Mouse (Mus musculus) neural tube, embryonic 15.5 days (tissue): ENCODE measurements around the gene Ap5b1. TPM values are rescaled to one million over a fixed set of nuclear protein-coding genes. Genes with fewer than 3 reads are reported as not detected.

Experiments used
- ATAC-seq: fragments of 200-750 bp; cut with Nextera tagmentation; 2 replicates; pipeline ENCODE4 v1.8.0; 2017; ENCODE audit warnings: mild to moderate bottlenecking, moderate TSS enrichment, moderate library complexity; ENCODE audit not compliant: low FRiP score
- H3K27ac ChIP-seq: fragments of 300-500 bp; sonication (generic); replicated peaks from 2 replicates; pipeline ENCODE4 v1.5.1; 2015; ENCODE audit warnings: mild to moderate bottlenecking, inconsistent platforms
- H3K27me3 ChIP-seq: fragments of 300-500 bp; sonication (generic); replicated peaks from 2 replicates; pipeline ENCODE4 v1.6.1; 2015; ENCODE audit warnings: inconsistent platforms
- H3K36me3 ChIP-seq: fragments of 300-500 bp; sonication (generic); 2 replicates; pipeline ENCODE4 v1.6.1; 2015; ENCODE audit warnings: inconsistent platforms
- H3K4me1 ChIP-seq: fragments of 300-500 bp; sonication (generic); 2 replicates; pipeline ENCODE4 v1.6.1; 2015; ENCODE audit warnings: inconsistent platforms
- H3K4me2 ChIP-seq: fragments of 300-500 bp; sonication (generic); 2 replicates; pipeline ENCODE4 v1.6.1; 2015; ENCODE audit warnings: inconsistent platforms, mild to moderate bottlenecking, moderate library complexity
- H3K4me3 ChIP-seq: fragments of 300-500 bp; sonication (generic); replicated peaks from 2 replicates; pipeline ENCODE4 v1.5.1; 2015; ENCODE audit warnings: mild to moderate bottlenecking, inconsistent platforms
- H3K9ac ChIP-seq: fragments of 300-500 bp; sonication (generic); replicated peaks from 2 replicates; pipeline ENCODE4 v1.6.1; 2015; ENCODE audit warnings: mild to moderate bottlenecking, inconsistent platforms
- H3K9me3 ChIP-seq: fragments of 300-500 bp; sonication (generic); replicated peaks from 2 replicates; pipeline ENCODE4 v1.6.1; 2016; ENCODE audit warnings: inconsistent platforms
- WGBS: fragments of 180-500 bp; shearing (Covaris S2); methylation state at CpG from one replicate; pipeline ENCODE4 v1.1.7; 2015; ENCODE audit warnings: mixed read lengths; 5-methylcytosine and 5-hydroxymethylcytosine counted together
- polyA plus RNA-seq: library from polyadenylated mRNA; unstranded; fragments of >200 nt; fragmentation: Nextera tagmentation; extraction: Ambion mirVana; gene quantifications from 2 replicates; pipeline ENCODE4 v1.2.1, GENCODE M21; 2015

The Ap5b1 gene
- polyA plus RNA-seq, 1 experiment from 2014 or later: 2.7 TPM

DNA sequence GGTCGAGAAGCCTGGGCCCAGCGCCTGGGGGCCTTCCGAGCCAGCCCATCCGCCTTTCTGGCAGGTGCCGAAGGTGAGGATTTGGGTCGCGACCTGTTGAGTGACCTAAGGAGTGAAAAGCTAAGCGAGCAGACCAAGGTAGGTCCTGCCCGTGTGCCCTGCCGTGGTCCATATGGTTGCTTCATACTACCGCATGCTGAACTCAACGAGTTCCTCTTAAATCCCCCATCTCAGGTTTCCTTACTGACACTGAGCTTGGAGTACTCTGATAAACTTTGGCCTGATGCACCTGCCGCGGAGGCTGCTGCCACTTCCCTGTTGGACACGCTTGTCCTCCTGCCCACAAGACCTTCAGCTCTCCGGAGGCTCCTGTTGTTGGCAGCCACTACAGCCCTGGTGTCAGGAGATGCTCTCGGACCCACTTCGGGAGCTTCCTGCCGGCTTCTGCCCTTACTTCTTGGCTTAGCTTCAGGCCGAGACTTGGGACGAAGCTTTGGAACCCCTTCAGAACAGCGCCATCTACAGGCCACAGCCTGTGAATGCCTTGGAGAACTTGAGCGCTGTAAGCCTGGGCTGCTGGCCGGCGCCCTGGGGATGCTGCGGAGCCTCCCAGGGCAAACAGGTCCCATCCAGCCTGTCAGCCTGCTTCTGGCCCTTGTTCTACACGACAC lies 780 bp downstream of the Ap5b1 start:
- H3K4me1 ChIP-seq: peaks cover 27% of the 10 kb centered on the region
- WGBS: 5% methylated on average over 27 of the region's 27 CpGs
- ATAC-seq: no peak
- H3K9ac ChIP-seq: peak overlapping the region; percentile 15; the same call in 1 of the 2 replicates
- H3K27ac ChIP-seq: peak overlapping the region; percentile 89; the same call in 1 of the 2 replicates
- H3K4me2 ChIP-seq: peak overlapping the region; percentile 86
- peaks cover 20% of the 10 kb centered on the region for H3K36me3 ChIP-seq
- H3K9me3 ChIP-seq: no peaks in the 10 kb centered on the region
- peaks cover 29% of the 10 kb centered on the region for H3K27me3 ChIP-seq
- H3K4me3 ChIP-seq: peak overlapping the region; percentile 87

DNA sequence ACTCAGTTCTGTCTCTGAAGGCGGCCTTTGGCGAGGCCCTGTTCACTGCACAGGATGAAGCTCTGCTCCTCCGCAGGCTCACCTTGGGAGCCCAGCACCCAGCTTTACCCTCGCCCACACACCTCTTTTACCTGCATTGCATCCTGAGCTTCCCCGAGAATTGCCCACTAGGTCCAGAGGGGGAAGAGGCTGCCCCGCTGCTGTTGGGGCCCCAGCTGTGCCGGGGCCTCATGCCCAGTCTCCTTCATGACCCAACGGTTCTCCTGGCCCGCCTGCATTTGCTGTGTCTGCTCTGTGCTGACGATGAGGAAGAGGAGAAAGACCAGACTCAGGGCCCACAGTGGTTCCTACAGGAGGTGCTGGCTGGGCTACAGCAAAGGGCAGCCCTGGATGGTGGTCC lies 1.7 kb downstream of the Ap5b1 start:
- Histone ChIP-seq H3K4me1 (peaks cover 27% of the 10 kb centered on the region), H3K4me2 (no peak overlapping the region), H3K27ac (no peak overlapping the region), H3K36me3 (peaks cover 20% of the 10 kb centered on the region), H3K9me3 (no peaks in the 10 kb centered on the region), H3K27me3 (peaks cover 20% of the 10 kb centered on the region; the same call in 1 of the 2 replicates), H3K4me3 (no peak overlapping the region), H3K9ac (no peak overlapping the region)
- 89% methylated on average over 10 of the region's 10 CpGs for WGBS
- ATAC-seq: no peak

DNA sequence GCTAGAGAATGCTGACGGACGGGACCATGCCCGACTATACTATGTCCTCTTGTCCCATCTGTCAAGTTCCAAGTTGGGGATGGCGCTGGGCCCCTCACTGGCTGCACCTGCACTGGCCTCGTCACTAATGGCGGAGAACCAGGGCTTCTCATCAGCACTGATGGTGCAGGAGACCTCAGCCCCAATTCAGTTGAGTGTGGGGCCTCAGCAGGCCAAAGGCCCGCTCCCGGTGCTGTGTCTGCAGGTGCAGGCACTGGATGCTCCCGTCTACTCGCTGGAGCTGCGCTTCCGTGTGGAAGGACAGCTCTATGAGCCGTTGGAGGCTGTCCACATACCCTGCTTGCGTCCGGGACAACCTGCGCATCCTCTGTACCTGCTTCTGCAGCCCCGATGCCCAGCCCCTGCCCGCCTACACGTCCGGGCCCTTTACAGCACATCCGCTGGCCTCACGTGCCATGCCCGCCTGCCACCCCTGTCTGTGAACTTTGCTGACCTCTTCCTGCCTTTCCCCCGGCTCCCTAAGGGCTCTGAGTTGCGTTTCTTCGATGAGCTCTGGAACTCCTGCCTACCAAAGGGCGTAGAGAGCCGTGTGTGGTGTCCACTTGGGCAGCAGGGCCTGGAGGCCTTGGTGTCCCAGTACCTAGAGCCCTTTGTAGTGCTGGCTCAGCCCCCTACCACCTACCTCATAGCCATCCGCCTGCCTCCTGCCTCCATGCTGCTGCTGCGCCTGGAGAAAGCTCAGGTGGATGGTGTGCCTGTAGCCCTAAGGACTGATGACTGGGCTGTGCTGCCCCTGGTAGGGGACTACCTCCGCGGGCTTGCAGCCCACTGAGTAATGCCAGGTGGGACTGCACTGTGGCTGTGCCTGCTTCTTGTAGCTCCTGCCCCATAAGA lies 2.8 kb downstream of the Ap5b1 start:
- 89% methylated on average over 32 of the region's 32 CpGs for WGBS
- peaks cover 20% of the 10 kb centered on the region for H3K36me3 ChIP-seq
- no peaks in the 10 kb centered on the region for H3K9me3 ChIP-seq
- H3K9ac ChIP-seq: no peak overlapping the region
- no peak overlapping the region for H3K4me3 ChIP-seq
- no peak for ATAC-seq
- H3K27me3 ChIP-seq: peaks cover 12% of the 10 kb centered on the region; the same call in 1 of the 2 replicates
- H3K4me2 ChIP-seq: no peak overlapping the region
- no peak overlapping the region for H3K27ac ChIP-seq
- peaks cover 27% of the 10 kb centered on the region for H3K4me1 ChIP-seq

DNA sequence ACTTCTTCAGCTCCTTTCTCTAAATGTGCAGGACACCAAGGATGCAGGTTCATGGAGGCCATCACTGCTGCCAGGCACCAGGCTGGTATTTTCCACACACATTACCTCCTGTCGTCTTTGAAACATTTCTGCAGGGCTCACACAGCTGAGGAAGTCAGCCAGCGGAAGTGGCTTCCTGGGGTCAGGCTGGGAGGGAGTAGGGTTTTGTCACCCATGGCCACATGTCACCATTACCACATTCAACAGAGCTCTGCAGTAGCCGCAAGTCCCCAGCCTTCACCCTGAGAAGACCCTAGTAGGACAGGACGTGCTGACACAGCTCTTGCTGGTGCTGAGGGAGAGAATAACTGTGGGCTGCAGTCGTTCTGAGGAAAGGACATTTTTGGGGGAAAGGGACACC lies 4.0 kb downstream of the Ap5b1 start:
- peaks cover 5% of the 10 kb centered on the region; the same call in 1 of the 2 replicates for H3K27me3 ChIP-seq
- peaks cover 20% of the 10 kb centered on the region for H3K36me3 ChIP-seq
- no peak overlapping the region for H3K4me3 ChIP-seq
- no peak overlapping the region for H3K4me2 ChIP-seq
- H3K9me3 ChIP-seq: no peaks in the 10 kb centered on the region
- no peak overlapping the region for H3K27ac ChIP-seq
- H3K9ac ChIP-seq: no peak overlapping the region
- peaks cover 22% of the 10 kb centered on the region for H3K4me1 ChIP-seq
- whole genome bisulfite sequencing: 86% methylated on average over 5 of the region's 5 CpGs
- no peak for ATAC-seq

DNA sequence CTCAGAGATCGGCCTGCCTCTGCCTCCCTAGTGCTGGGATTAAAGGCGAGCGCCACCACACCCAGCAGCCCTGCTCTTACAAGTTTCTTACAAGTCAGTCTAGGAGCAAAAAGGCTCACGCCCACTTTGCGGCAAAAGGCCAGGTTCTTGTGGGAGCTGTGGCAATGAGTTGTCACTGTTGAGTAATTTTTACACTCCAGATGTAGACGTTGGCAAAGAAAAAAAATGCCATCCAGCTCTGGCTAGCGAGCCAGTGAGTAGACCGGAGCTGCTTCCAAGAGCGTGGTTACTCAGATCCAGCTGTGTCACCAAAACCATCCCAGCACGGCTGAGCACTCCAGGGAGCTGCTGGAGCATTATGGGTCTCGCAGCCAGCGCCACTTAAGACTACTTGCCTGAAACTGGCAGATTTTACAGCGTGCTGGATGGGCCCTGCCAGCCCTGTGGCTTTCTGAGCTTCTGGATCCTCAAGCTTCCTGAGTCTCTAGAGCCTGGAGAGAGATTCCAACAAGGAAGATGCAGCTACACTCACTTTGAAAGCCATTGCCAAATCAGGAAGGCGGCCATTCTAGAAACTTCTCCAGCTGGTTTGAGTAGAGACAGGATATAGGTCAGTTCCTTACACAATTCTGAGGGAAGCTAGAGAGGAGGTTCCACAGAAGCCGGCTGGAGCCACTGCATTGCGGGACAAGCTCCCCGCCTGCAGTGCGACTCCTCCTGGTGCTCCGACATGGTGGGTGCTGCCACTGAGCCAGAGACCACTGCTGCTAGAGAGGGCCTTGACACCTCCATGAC lies 4.7 kb downstream of the Ap5b1 start:
- H3K4me3 ChIP-seq: no peak overlapping the region
- ATAC-seq: no peak
- WGBS: 84% methylated on average over 19 of the region's 19 CpGs

DNA sequence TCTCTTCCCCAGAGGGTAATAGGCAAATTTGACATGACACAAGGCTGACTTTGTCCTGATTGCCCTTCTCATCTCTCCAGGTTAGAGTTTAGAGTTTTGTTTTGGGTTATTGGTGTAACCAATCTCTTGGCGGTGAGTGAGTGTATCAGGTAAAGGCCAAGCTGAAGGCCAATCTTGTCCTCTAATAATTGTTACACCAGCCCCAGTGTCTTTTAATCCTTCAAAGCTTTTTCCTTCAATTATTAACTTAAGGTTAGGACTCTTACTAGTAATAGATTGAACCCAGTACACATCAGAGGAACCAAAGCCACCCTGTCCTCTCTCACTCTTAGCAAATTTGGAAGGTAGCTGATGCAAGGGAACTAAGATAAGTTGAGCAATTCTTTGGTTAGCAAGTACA lies 7.5 kb downstream of the Ap5b1 start:
- no peaks in the 10 kb centered on the region for H3K9me3 ChIP-seq
- peaks cover 12% of the 10 kb centered on the region for H3K36me3 ChIP-seq
- 90% methylated on average over 1 of the region's 1 CpGs for whole genome bisulfite sequencing
- 0 out of 2 replicates have a peak, but pooled peaks cover 3% of the 10 kb centered on the region for H3K4me1 ChIP-seq
- no peak for ATAC-seq
- H3K9ac ChIP-seq: no peak overlapping the region
- H3K27ac ChIP-seq: no peak overlapping the region
- no peak overlapping the region for H3K4me2 ChIP-seq
- H3K4me3 ChIP-seq: no peak overlapping the region
- H3K27me3 ChIP-seq: no peaks in the 10 kb centered on the region

More for the DNA sequence above, 4.7 kb downstream of the Ap5b1 start:
- Histone ChIP-seq H3K9me3 (no peaks in the 10 kb centered on the region), H3K27ac (no peak overlapping the region), H3K9ac (no peak overlapping the region), H3K36me3 (peaks cover 20% of the 10 kb centered on the region), H3K4me2 (no peak overlapping the region), H3K27me3 (peaks cover 5% of the 10 kb centered on the region; the same call in 1 of the 2 replicates), H3K4me1 (peaks cover 17% of the 10 kb centered on the region)

DNA sequence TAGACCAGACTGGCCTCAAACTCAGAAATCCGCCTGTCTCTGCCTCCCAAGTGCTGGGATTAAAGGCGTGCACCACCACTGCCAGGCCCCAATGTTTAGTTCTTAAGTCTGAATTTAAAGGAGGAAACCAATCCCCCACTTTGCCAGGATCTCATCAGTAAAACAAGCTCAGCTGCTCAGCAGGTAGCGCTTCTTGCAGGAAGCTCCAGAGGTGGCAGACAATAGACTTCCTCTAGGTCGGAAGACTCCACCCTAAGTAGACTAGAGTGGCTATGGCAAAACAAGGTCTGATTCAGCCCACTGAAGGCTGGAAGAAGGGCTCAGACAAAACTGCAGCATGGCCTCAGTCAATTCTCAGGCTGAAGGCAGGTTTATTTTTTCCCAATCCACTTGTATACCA lies 12.1 kb downstream of the Ap5b1 start:
- Histone ChIP-seq H3K9me3 (no peaks in the 10 kb centered on the region), H3K4me2 (no peak overlapping the region), H3K27me3 (no peaks in the 10 kb centered on the region), H3K4me1 (no peaks in the 10 kb centered on the region), H3K27ac (no peak overlapping the region), H3K36me3 (no peaks in the 10 kb centered on the region), H3K4me3 (no peak overlapping the region), H3K9ac (no peak overlapping the region)
- 83% methylated on average over 4 of the region's 4 CpGs for WGBS
- no peak for ATAC-seq

DNA sequence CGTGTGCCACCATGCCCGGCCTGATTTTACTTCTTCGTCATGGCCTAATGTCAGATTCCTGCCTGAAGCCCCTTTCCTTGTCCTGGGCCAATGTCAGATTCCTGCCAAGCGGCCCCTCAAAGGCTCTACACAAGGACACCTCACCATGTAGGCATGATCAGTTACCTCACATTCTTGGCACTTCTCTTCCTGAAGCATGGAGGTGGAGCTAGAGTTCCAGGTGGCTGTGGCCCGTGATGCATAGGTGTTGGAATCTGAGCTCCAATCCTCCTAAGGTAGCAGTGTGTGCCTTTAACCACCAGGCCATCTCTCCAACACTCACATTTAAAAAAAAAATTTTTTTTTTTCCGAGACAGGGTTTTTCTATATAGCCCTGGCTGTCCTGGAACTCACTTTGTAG lies 13.0 kb downstream of the Ap5b1 start:
- H3K4me1 ChIP-seq: no peaks in the 10 kb centered on the region
- H3K9ac ChIP-seq: no peak overlapping the region
- ATAC-seq: no peak
- WGBS: 90% methylated on average over 6 of the region's 6 CpGs
- no peaks in the 10 kb centered on the region for H3K36me3 ChIP-seq
- no peak overlapping the region for H3K4me2 ChIP-seq
- no peaks in the 10 kb centered on the region for H3K27me3 ChIP-seq
- H3K4me3 ChIP-seq: no peak overlapping the region
- no peak overlapping the region for H3K27ac ChIP-seq
- H3K9me3 ChIP-seq: no peaks in the 10 kb centered on the region

DNA sequence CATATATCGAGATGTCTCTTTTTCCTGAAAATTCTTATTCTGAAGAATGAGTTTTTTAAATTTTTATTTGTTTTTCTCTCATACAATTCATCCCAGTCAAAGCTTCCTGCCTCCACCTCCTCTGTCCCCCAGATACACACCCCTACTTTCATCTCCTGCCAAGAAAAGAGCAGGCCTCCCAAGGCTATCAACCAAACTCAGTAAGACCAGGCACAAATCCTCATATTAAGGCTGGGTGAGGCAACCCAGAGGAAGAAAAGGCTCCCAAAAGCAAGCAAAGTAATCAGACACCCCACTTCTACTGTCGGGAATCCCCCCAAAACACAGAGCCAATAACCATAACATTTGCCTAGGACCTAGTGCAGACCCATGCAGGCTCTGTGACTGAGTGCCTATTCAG lies 14.2 kb downstream of the Ap5b1 start:
- H3K4me1 ChIP-seq: no peaks in the 10 kb centered on the region
- H3K36me3 ChIP-seq: no peaks in the 10 kb centered on the region
- H3K27ac ChIP-seq: no peak overlapping the region
- no peak overlapping the region for H3K9ac ChIP-seq
- no peaks in the 10 kb centered on the region for H3K27me3 ChIP-seq
- ATAC-seq: no peak
- 88% methylated on average over 2 of the region's 2 CpGs for WGBS
- no peak overlapping the region for H3K4me3 ChIP-seq
- H3K4me2 ChIP-seq: no peak overlapping the region
- no peaks in the 10 kb centered on the region for H3K9me3 ChIP-seq

DNA sequence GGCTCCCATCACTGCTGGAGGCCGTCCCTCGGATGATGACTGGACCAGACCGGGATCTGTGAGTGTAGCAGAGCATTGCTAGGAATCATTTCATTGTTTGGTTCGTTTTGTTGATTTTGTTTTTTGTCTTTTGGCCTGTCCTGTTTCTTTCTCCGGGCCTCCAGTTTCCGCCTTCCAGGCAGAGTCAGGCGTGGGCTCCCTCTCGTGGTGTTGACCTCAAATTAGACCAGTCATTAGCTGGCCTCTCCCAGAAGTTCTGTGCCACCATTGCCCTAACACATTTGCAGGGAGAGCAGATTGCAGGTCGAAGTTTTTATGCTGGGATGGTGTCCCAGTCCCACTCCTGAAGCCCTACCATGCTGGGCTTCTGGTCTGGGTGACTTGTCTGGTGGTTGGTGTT lies 21.3 kb downstream of the Ap5b1 start:
- no peak overlapping the region for H3K4me3 ChIP-seq
- H3K9me3 ChIP-seq: no peaks in the 10 kb centered on the region
- H3K27me3 ChIP-seq: no peaks in the 10 kb centered on the region
- WGBS: 67% methylated on average over 9 of the region's 9 CpGs
- no peak overlapping the region for H3K27ac ChIP-seq
- H3K36me3 ChIP-seq: no peaks in the 10 kb centered on the region
- H3K4me2 ChIP-seq: no peak overlapping the region
- no peaks in the 10 kb centered on the region for H3K4me1 ChIP-seq
- no peak for ATAC-seq
- H3K9ac ChIP-seq: no peak overlapping the region

DNA sequence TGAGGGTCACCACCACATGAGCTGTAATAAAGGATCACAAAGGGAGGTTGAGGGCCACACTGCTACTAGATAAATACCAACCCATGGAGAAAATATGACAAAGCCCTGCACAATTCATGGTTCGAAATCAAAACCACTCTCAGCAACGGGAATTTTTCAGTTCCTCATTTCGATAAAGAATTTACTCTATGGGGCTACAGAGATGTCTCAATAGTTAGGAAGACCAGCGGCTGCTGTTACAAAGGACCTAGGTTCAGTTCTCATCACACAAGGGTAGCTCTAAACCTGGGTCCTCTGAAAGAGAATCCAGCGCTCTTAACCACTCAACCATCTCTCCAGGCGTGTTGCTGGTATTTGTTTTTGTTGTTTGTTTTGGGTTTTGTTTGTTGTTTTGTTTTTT lies 24.1 kb downstream of the Ap5b1 start:
- no peaks in the 10 kb centered on the region for H3K9me3 ChIP-seq
- 91% methylated on average over 6 of the region's 6 CpGs for WGBS
- no peaks in the 10 kb centered on the region for H3K27me3 ChIP-seq
- no peak for ATAC-seq
- no peaks in the 10 kb centered on the region for H3K4me1 ChIP-seq
- H3K27ac ChIP-seq: no peak overlapping the region
- H3K36me3 ChIP-seq: no peaks in the 10 kb centered on the region
- H3K4me2 ChIP-seq: no peak overlapping the region
- H3K9ac ChIP-seq: no peak overlapping the region
- H3K4me3 ChIP-seq: no peak overlapping the region
